Mouse (Mus musculus): ENCODE data around the gene Actn4. TPM values are rescaled to one million over a fixed set of nuclear protein-coding genes. Genes with fewer than 3 reads are reported as not detected.

The Actn4 gene
- 203 TPM for polyA plus RNA-seq (2017; shearing (Covaris generic))

DNA sequence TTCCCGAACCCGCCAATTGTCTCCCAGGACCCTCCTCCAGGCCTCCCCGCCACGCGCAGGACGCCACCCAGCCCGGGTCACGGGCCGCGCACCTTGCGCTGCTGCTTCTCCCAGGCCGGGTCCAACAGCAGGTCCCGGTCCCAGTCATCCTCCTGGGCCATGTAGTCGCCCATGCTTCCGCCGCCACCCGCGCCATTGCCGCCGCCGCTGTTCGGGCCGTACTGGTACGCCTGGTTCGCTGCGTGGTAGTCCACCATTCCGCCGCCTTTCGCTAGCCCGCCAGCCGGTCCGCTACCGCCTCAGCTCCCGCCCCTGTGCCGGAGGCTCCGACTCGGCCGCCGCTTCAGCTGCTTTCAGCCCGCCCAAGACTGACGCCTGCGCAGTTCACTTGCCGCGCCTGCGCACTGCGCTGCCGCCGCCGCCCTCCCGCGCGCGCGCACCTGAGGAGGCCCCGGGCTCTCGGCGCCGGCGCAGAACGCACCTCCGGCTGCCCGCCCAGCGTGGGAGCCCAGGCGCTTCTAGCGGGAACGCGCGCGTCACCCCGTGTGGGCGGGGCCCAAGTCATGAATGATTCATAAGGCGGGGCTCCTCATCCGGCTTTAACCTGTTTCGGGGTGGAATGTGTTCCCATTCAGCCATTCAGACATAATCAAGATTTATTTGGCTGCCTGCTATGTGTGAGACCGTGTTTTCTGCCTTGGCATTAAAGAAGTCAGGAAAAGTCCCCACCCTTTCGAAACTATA, at the start of gene Actn4:
Actn4 (minus strand) TSS at position 414 of the 744 bp plus-strand sequence.

DNA sequence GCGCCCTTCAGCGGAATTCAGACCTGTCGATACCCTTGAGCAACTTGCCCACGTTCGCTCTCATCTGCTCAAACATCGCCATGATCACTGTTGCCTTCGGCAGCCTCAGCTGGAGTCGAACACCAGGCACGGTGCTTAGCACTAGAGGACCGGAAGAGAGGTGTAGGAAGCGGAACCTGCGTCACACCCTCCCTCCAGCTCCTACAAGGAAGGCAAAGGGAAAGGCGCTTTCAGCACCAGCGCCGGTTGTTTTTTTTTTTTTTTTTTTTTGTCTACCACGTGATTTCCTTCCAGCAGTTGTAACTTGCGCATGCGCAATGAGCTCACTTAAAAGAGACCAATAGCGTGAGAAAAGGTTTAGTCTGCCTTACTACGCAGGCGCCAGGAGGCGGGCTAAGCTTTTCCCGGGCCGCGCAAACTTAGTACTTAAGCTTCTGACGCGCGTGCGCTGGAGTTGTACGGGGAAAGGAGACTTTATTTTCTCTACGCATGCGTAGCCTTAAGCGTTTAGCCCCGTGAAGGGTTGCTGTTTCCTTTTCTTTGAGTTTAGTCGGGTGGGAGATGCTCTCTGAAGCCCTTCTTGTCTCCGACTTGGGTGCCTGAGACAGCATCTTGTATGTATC, 19.6 kb upstream of the Actn4 start, which contains the start of the genes Eif3k and Map4k1:
Eif3k (minus strand) TSS at position 214 of the 623 bp plus-strand sequence.
Map4k1 (plus strand) TSS at position 400 of the 623 bp plus-strand sequence.

DNA sequence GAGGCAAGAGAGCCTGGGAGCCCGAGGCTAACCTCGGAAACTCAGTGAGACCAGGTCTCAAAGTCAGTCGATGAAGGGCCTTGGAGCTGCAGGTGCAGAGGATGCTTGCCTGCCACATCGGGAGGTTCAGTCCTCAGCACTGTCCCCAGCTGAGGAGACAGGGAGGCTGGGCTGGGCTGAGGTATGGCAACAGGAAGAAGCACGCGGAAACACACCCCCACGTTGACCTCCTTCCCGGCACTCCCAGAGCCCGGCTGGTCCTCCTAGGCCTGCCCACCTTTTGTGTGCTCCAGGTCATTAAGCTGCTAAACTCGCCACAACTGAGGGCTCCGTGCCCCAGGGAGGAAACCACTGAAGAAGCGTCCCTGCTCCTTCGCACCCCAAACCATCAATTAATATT, 80.9 kb downstream of the Actn4 start, which contains the start of gene Capn12:
Capn12 (plus strand) TSS at position 224 of the 400 bp plus-strand sequence.

DNA sequence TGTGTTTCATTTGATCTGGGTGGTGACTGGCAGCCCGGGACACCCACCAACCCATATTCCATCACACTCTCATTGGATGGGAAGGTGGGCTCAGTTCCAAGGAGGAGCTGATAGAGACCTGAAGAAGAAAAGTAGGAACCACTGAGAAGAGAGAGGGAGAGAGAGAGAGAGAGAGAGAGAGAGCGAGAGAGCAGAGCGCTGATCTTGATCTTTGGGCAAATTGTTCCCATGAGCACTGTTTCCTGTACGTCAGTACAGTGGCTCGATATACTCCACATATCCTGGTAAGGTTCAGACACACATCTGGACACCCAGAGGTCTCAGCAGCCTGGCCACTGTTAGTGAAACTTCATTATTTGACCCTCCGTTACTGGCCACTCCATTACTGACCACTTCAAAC, 98.6 kb downstream of the Actn4 start, which contains the start of gene Lgals7:
Lgals7 (plus strand) TSS at position 314 of the 400 bp plus-strand sequence.

Other genes with a start within 250 kb of the Actn4 start
- gene Fbxo17, start 245.5 kb downstream of the Actn4 start, polyA plus RNA-seq (2017; shearing (Covaris generic)), result 8.0 TPM
- 101 TPM for gene Mrps12, start 220.5 kb downstream of the Actn4 start, polyA plus RNA-seq (2017; shearing (Covaris generic))
- 23.2 TPM for gene Sars2, start 220.3 kb downstream of the Actn4 start, polyA plus RNA-seq (2017; shearing (Covaris generic))
- gene Ccer2, start 206.2 kb downstream of the Actn4 start, polyA plus RNA-seq (2017; shearing (Covaris generic)), result not detected
- 88.8 TPM for gene Sirt2, start 195.6 kb downstream of the Actn4 start, polyA plus RNA-seq (2017; shearing (Covaris generic))
- gene Nfkbib, start 194.8 kb downstream of the Actn4 start, polyA plus RNA-seq (2017; shearing (Covaris generic)), result 131 TPM
- gene Rinl, start 173.4 kb downstream of the Actn4 start, polyA plus RNA-seq (2017; shearing (Covaris generic)), result 254 TPM
- gene Hnrnpl, start 153.8 kb downstream of the Actn4 start, polyA plus RNA-seq (2017; shearing (Covaris generic)), result 106 TPM
- gene Ech1, start 137.1 kb downstream of the Actn4 start, polyA plus RNA-seq (2017; shearing (Covaris generic)), result 216 TPM
- gene Lgals4, start 128.5 kb downstream of the Actn4 start, polyA plus RNA-seq (2017; shearing (Covaris generic)), result 26.3 TPM
- 2.8 TPM for gene Lgals7, start 98.5 kb downstream of the Actn4 start, polyA plus RNA-seq (2017; shearing (Covaris generic))
- gene Capn12, start 80.9 kb downstream of the Actn4 start, polyA plus RNA-seq (2017; shearing (Covaris generic)), result 0.25 TPM
- 453 TPM for gene Eif3k, start 19.5 kb upstream of the Actn4 start, polyA plus RNA-seq (2017; shearing (Covaris generic))
- 90.6 TPM for gene Map4k1, start 19.7 kb upstream of the Actn4 start, polyA plus RNA-seq (2017; shearing (Covaris generic))
- 0.06 TPM for gene Ryr1, start 162.8 kb upstream of the Actn4 start, polyA plus RNA-seq (2017; shearing (Covaris generic))
- gene Rasgrp4, start 172.5 kb upstream of the Actn4 start, polyA plus RNA-seq (2017; shearing (Covaris generic)), result 0.73 TPM
- 8.6 TPM for gene Fam98c, start 193.9 kb upstream of the Actn4 start, polyA plus RNA-seq (2017; shearing (Covaris generic))
- gene Ggn, start 207.9 kb upstream of the Actn4 start, polyA plus RNA-seq (2017; shearing (Covaris generic)), result 0.25 TPM
- gene Spred3, start 208.1 kb upstream of the Actn4 start, polyA plus RNA-seq (2017; shearing (Covaris generic)), result 0.19 TPM
- gene Psmd8, start 218.4 kb upstream of the Actn4 start, polyA plus RNA-seq (2017; shearing (Covaris generic)), result 239 TPM